Mouse (Mus musculus) liver, embryonic 16.5 days (tissue): ENCODE measurements around the gene Klf12. TPM values are rescaled to one million over a fixed set of nuclear protein-coding genes. Genes with fewer than 3 reads are reported as not detected.
A peak's percentile ranks its signal among the peaks of the same experiment; 100 is the strongest.

Source experiments
- ATAC-seq: fragments of 200-750 bp; cut with Nextera tagmentation; 2 replicates; pipeline ENCODE4 v1.8.0; 2017; ENCODE audit warnings: low read depth, mild to moderate bottlenecking, moderate number of reproducible peaks, moderate library complexity
- H3K27ac ChIP-seq: fragments of 300-500 bp; sonication (generic); 2 replicates; pipeline ENCODE4 v1.5.1; 2014; ENCODE audit warnings: mild to moderate bottlenecking, low read length
- H3K27me3 ChIP-seq: fragments of 300-500 bp; sonication (generic); 2 replicates; pipeline ENCODE4 v1.6.1; 2014; ENCODE audit warnings: low read depth, low read length, mixed read lengths; ENCODE audit not compliant: control insufficient read depth, insufficient read depth
- H3K36me3 ChIP-seq: fragments of 300-500 bp; sonication (generic); 2 replicates; pipeline ENCODE4 v1.6.1; 2014; ENCODE audit warnings: mild to moderate bottlenecking; ENCODE audit not compliant: control insufficient read depth, insufficient read depth
- H3K4me1 ChIP-seq: fragments of 300-500 bp; sonication (generic); 2 replicates; pipeline ENCODE4 v1.6.1; 2014; ENCODE audit warnings: low read depth, low read length, mixed read lengths; ENCODE audit not compliant: control insufficient read depth
- H3K4me2 ChIP-seq: fragments of 300-500 bp; sonication (generic); 2 replicates; pipeline ENCODE4 v1.6.1; 2014; ENCODE audit warnings: low read depth, low read length, mixed read lengths
- H3K4me3 ChIP-seq: fragments of 300-500 bp; sonication (generic); 2 replicates; pipeline ENCODE4 v1.5.1; 2014; ENCODE audit warnings: low read depth, mild to moderate bottlenecking, low read length
- H3K9ac ChIP-seq: fragments of 300-500 bp; sonication (generic); 2 replicates; pipeline ENCODE4 v1.6.1; 2014; ENCODE audit warnings: low read depth, low read length
- H3K9me3 ChIP-seq: fragments of 300-500 bp; sonication (generic); replicated peaks from 2 replicates; pipeline ENCODE4 v1.6.1; 2016; ENCODE audit warnings: low read length; ENCODE audit not compliant: control insufficient read depth
- WGBS: fragments of 180-500 bp; shearing (Covaris S2); extraction: QIAGEN DNeasy Blood & Tissue Kit; methylation state at CpG from one replicate; pipeline ENCODE4 v1.1.7; 2014; ENCODE audit not compliant: insufficient replicate concordance; 5-methylcytosine and 5-hydroxymethylcytosine counted together
- polyA plus RNA-seq: library from polyadenylated mRNA; unstranded; fragments of >200 nt; fragmentation: Nextera tagmentation; extraction: Ambion mirVana; gene quantifications from 2 replicates; pipeline ENCODE4 v1.2.1, GENCODE M21; 2015

The Klf12 gene
- polyA plus RNA-seq, 1 experiment from 2014 or later: 7.4 TPM

- Histone ChIP-seq H3K9me3 (no peaks in the 10 kb centered on the region), H3K4me2 (peak overlapping the region; percentile 66), H3K27me3 (peaks cover 35% of the 10 kb centered on the region), H3K4me1 (no peaks in the 10 kb centered on the region), H3K36me3 (no peaks in the 10 kb centered on the region), H3K27ac (peak overlapping the region; percentile 83), H3K4me3 (peak overlapping the region; percentile 60), H3K9ac (peak overlapping the region; percentile 51)
- 7% methylated on average over 19 of the region's 19 CpGs for WGBS
- ATAC-seq: no peak
Observed at GRCm38 (mm10) chr14:100286586-100287241, 2.2 kb upstream of the Klf12 start.

- WGBS: under 1% methylated on average over 59 of the region's 60 CpGs
Observed at GRCm38 (mm10) chr14:100285656-100286585, 1.4 kb upstream of the Klf12 start.

GRCm38 (mm10) chr14:100284861-100285655 lies 579 bp upstream of the Klf12 start:
- Histone ChIP-seq H3K27me3 (peaks cover 35% of the 10 kb centered on the region), H3K4me2 (peak overlapping the region; percentile 66), H3K9me3 (no peaks in the 10 kb centered on the region), H3K4me3 (peak overlapping the region; percentile 60), H3K4me1 (no peaks in the 10 kb centered on the region), H3K9ac (peak overlapping the region; percentile 55), H3K36me3 (no peaks in the 10 kb centered on the region), H3K27ac (peak overlapping the region; percentile 83)
- WGBS: under 1% methylated on average over 46 of the region's 48 CpGs
- ATAC-seq: peak; percentile 84

More at GRCm38 (mm10) chr14:100285656-100286585, 1.4 kb upstream of the Klf12 start:
- Histone ChIP-seq H3K9ac (peak overlapping the region; percentile 55), H3K36me3 (no peaks in the 10 kb centered on the region), H3K27me3 (peaks cover 35% of the 10 kb centered on the region), H3K27ac (peak overlapping the region; percentile 83), H3K9me3 (no peaks in the 10 kb centered on the region), H3K4me1 (no peaks in the 10 kb centered on the region), H3K4me2 (peak overlapping the region; percentile 66), H3K4me3 (peak overlapping the region; percentile 60)
- ATAC-seq: peak; percentile 59

- peak overlapping the region; percentile 4; the same call in 1 of the 2 replicates for H3K9ac ChIP-seq
- H3K9me3 ChIP-seq: no peaks in the 10 kb centered on the region
- ATAC-seq: no peak
- no peaks in the 10 kb centered on the region for H3K36me3 ChIP-seq
- H3K4me3 ChIP-seq: peak overlapping the region; percentile 60
- peak overlapping the region; percentile 66 for H3K4me2 ChIP-seq
- no peaks in the 10 kb centered on the region for H3K4me1 ChIP-seq
- peak overlapping the region; percentile 29 for H3K27ac ChIP-seq
- H3K27me3 ChIP-seq: peaks cover 35% of the 10 kb centered on the region
- WGBS: 2% methylated on average over 24 of the region's 27 CpGs
Observed at GRCm38 (mm10) chr14:100283411-100284118, 914 bp downstream of the Klf12 start.

- Histone ChIP-seq H3K9me3 (no peaks in the 10 kb centered on the region), H3K27ac (no peak overlapping the region), H3K36me3 (no peaks in the 10 kb centered on the region), H3K4me2 (peak overlapping the region; percentile 66), H3K27me3 (peaks cover 35% of the 10 kb centered on the region), H3K9ac (no peak overlapping the region), H3K4me3 (peak overlapping the region; percentile 4; the same call in 1 of the 2 replicates), H3K4me1 (no peaks in the 10 kb centered on the region)
- ATAC-seq: no peak
- 5% methylated on average over 7 of the region's 7 CpGs for WGBS
Observed at GRCm38 (mm10) chr14:100282651-100283050, 1.8 kb downstream of the Klf12 start.

GRCm38 (mm10) chr14:100281734-100282133 lies 2.7 kb downstream of the Klf12 start:
- Histone ChIP-seq H3K9me3 (no peaks in the 10 kb centered on the region), H3K4me2 (no peak overlapping the region), H3K4me3 (no peak overlapping the region), H3K27me3 (peaks cover 32% of the 10 kb centered on the region), H3K9ac (no peak overlapping the region), H3K36me3 (no peaks in the 10 kb centered on the region), H3K4me1 (no peaks in the 10 kb centered on the region), H3K27ac (no peak overlapping the region)
- ATAC-seq: no peak
- 39% methylated on average over 3 of the region's 3 CpGs for WGBS

GRCm38 (mm10) chr14:100274179-100274578 lies 10.3 kb downstream of the Klf12 start:
- H3K4me3 ChIP-seq: no peak overlapping the region
- no peaks in the 10 kb centered on the region for H3K36me3 ChIP-seq
- H3K9ac ChIP-seq: no peak overlapping the region
- H3K27ac ChIP-seq: no peak overlapping the region
- 52% methylated on average over 2 of the region's 2 CpGs for WGBS
- no peak overlapping the region for H3K4me2 ChIP-seq
- H3K27me3 ChIP-seq: no peaks in the 10 kb centered on the region
- H3K9me3 ChIP-seq: no peaks in the 10 kb centered on the region
- H3K4me1 ChIP-seq: no peaks in the 10 kb centered on the region
- no peak for ATAC-seq

GRCm38 (mm10) chr14:100260531-100260930 lies 23.9 kb downstream of the Klf12 start:
- H3K27ac ChIP-seq: no peak overlapping the region
- H3K27me3 ChIP-seq: no peaks in the 10 kb centered on the region
- H3K4me1 ChIP-seq: no peaks in the 10 kb centered on the region
- no peak overlapping the region for H3K4me2 ChIP-seq
- 0 out of 2 replicates have a peak, but pooled peaks have one; percentile 9 for ATAC-seq
- H3K9me3 ChIP-seq: no peaks in the 10 kb centered on the region
- 36% methylated on average over 4 of the region's 4 CpGs for WGBS
- H3K36me3 ChIP-seq: no peaks in the 10 kb centered on the region
- no peak overlapping the region for H3K4me3 ChIP-seq
- H3K9ac ChIP-seq: no peak overlapping the region
